In the genomic region with DNA sequence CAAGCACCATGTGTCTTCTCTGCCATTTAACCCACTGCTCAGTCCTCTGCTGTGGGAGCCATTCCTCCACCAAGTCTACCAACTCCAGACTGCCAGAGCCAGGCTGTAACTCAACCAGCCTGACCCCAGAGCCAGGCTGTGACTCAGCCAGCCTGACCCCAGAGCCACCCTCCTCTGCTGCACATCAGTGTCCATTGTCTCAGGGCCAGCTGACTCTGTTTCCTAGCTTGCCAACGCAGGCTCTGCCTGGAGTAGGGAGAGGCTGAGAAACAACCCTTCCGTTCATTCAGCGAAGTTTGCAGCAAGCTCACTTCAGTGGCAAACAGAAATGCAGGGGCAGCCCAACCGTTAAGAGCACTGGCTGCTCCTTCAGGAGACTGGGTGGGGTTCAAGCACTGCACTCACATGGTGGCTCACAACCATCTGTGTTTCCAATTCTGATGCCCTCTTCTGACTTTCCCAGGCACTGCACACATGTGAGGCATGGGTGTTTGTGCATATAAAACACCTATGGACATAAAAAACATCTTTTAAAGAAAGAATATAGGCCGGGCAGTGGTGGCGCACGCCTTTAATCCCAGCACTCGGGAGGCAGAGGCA, we compare ENCODE assay signal across 16 mouse cellular contexts. TPM values are rescaled to one million over a fixed set of nuclear protein-coding genes. Genes with fewer than 3 reads are reported as not detected.
DNase-seq lines count a peak whose midpoint lies in the region; ATAC-seq and TF ChIP-seq lines count a peak whose summit lies in the region.
"Had no signal": no experiment of that assay in that cellular context is flagged by ENCODE, and none has a peak within 500 bp of the region (broad histone marks: within the 10 kb centered on the region; RNA-seq: fewer than 3 reads in every experiment).

No protein-coding gene starts in this region.

- H3K36me3 ChIP-seq in kidney, postnatal 0 days (ENCODE audit: insufficient read depth, low read length), result no peaks in the 10 kb centered on the region
- no peaks in the 10 kb centered on the region for H3K36me3 ChIP-seq in ES-Bruce4 (ENCODE audit: control insufficient read depth, insufficient read depth, low read length, poor library complexity, severe bottlenecking)
- H3K36me3 ChIP-seq: embryonic facial prominence, embryonic 15.5 days; heart, embryonic 10.5 days; limb, embryonic 15.5 days; midbrain, embryonic 13.5 days had no signal

- no peak overlapping the region for H3K4me2 ChIP-seq in kidney, postnatal 0 days (ENCODE audit: low read length)
- H3K4me2 ChIP-seq: embryonic facial prominence, embryonic 15.5 days; forebrain, embryonic 13.5 days; limb, embryonic 15.5 days; midbrain, embryonic 13.5 days had no signal

- WGBS in kidney, postnatal 0 days, result 79% methylated on average over 8 of the region's 8 CpGs

- H3K27me3 ChIP-seq in kidney, postnatal 0 days (ENCODE audit: insufficient read depth, low read length), result no peaks in the 10 kb centered on the region
- no peaks in the 10 kb centered on the region for H3K27me3 ChIP-seq in ES-Bruce4 (ENCODE audit: control insufficient read depth, insufficient read depth, low read length, poor library complexity, severe bottlenecking)
- H3K27me3 ChIP-seq: embryonic facial prominence, embryonic 15.5 days; forebrain, embryonic 13.5 days; limb, embryonic 15.5 days; midbrain, embryonic 13.5 days had no signal

- H3K9ac ChIP-seq in kidney, postnatal 0 days (ENCODE audit: low read depth, low read length), result no peak overlapping the region
- no peak overlapping the region for H3K9ac ChIP-seq in ES-Bruce4 (ENCODE audit: low read depth, poor library complexity, severe bottlenecking)
- H3K9ac ChIP-seq: embryonic facial prominence, embryonic 15.5 days; forebrain, embryonic 13.5 days; limb, embryonic 15.5 days; midbrain, embryonic 13.5 days had no signal

- DNase-seq in kidney, postnatal 0 days (ENCODE audit: low spot score), result peak; percentile 19
- no peak for DNase-seq in kidney, postnatal 10 days
- DNase-seq in 3T3-L1 (ENCODE audit: low read depth, low spot score), result peak; percentile 55
- DNase-seq in fibroblast of lung, adult 2 months (ENCODE audit: low read depth), result peak; percentile 82
- DNase-seq in left cerebral cortex, adult 2 months (ENCODE audit: extremely low spot score in 1 of 2, low spot score in 2 of 2), result no peak
- DNase-seq in MN1 (ENCODE audit: low spot score), result no peak
- DNase-seq: heart, postnatal 36 days; right cerebral cortex, postnatal 4 days had no signal

- TF ChIP-seq CTCF in kidney, postnatal 0 days (IDR thresholded peaks at IDR 0.05; ENCODE audit: low read depth), result peak; percentile 8; the same call in 1 of the 2 replicates
- no peak for TF ChIP-seq CTCF in ES-Bruce4 (IDR thresholded peaks at IDR 0.05; ENCODE audit: low read depth, low read length)
- no peak; the same call in 1 of the 2 replicates for TF ChIP-seq CTCF in left cerebral cortex, adult 2 months (IDR thresholded peaks at IDR 0.05)

- H3K27ac ChIP-seq in kidney, postnatal 0 days, result no peak overlapping the region
- H3K27ac ChIP-seq in ES-Bruce4 (ENCODE audit: insufficient read depth, low read length), result 0 out of 2 replicates have a peak overlapping the region, but pooled peaks have one; percentile 3
- no peak overlapping the region; the same call in 1 of the 2 replicates for H3K27ac ChIP-seq in left cerebral cortex, adult 2 months
- H3K27ac ChIP-seq: embryonic facial prominence, embryonic 15.5 days; forebrain, embryonic 13.5 days; heart, embryonic 10.5 days; limb, embryonic 15.5 days; macrophage; midbrain, embryonic 13.5 days had no signal

- no peaks in the 10 kb centered on the region for H3K9me3 ChIP-seq in kidney, postnatal 0 days (replicated peaks; ENCODE audit: low read length)
- no peaks in the 10 kb centered on the region for H3K9me3 ChIP-seq in ES-Bruce4 (replicated peaks; ENCODE audit: control insufficient read depth, insufficient read depth, low read length, poor library complexity, severe bottlenecking)
- H3K9me3 ChIP-seq: embryonic facial prominence, embryonic 15.5 days; forebrain, embryonic 13.5 days; heart, embryonic 10.5 days; limb, embryonic 15.5 days; midbrain, embryonic 13.5 days had no signal

- no peak for ATAC-seq in kidney, postnatal 0 days (replicated peaks; ENCODE audit: low FRiP score, low read depth)
- ATAC-seq: forebrain, embryonic 13.5 days; inflammation-experienced regulatory T-cells, adult 6 months; midbrain, embryonic 13.5 days had no signal

- no peak overlapping the region for H3K4me3 ChIP-seq in kidney, postnatal 0 days (replicated peaks; ENCODE audit: low read depth, low read length)
- no peak overlapping the region for H3K4me3 ChIP-seq in ES-Bruce4 (ENCODE audit: low read depth, low read length)
- no peak overlapping the region for H3K4me3 ChIP-seq in left cerebral cortex, adult 2 months
- H3K4me3 ChIP-seq: embryonic facial prominence, embryonic 15.5 days; forebrain, embryonic 13.5 days; heart, embryonic 10.5 days; limb, embryonic 15.5 days; midbrain, embryonic 13.5 days had no signal

- H3K4me1 ChIP-seq in kidney, postnatal 0 days (replicated peaks; ENCODE audit: insufficient read depth, low read length), result no peaks in the 10 kb centered on the region; the same call in 1 of the 2 replicates
- H3K4me1 ChIP-seq in ES-Bruce4 (ENCODE audit: control insufficient read depth, insufficient read depth, low read length), result no peaks in the 10 kb centered on the region
- H3K4me1 ChIP-seq: embryonic facial prominence, embryonic 15.5 days had no signal

- no peak for TF ChIP-seq POLR2A in ES-Bruce4 (IDR thresholded peaks at IDR 0.05; ENCODE audit: insufficient read depth, low read length)

- intact Hi-C loops in left cerebral cortex, adult 2 months (cut with DNase I), result no loop called here

- TF ChIP-seq EP300 in ES-Bruce4 (IDR thresholded peaks at IDR 0.05; ENCODE audit: insufficient read depth, low read depth, low read length), result no peak

RNA-seq across cellular contexts. Expression of a gene that starts 6.7 kb away (rescaled TPM):
- polyA plus RNA-seq in kidney, postnatal 0 days (2015; fragmentation: Nextera tagmentation; extraction: Ambion mirVana), result 7.6 and 8.0 TPM in 2 replicates
- polyA plus RNA-seq in ES-Bruce4 (2011; ENCODE audit: insufficient read depth, insufficient read length, low read depth, missing spikeins), result 6.4 and 7.7 TPM in 2 replicates
- total RNA-seq in left cerebral cortex, adult 2 months (2021), result 10 to 100 TPM; 81.5 to 89.0 TPM

RNA-seq across cellular contexts. Expression of a gene that starts 13.4 kb away (rescaled TPM):
- 0.13 TPM in 1 of 2 replicates, not detected in the other for polyA plus RNA-seq in kidney, postnatal 0 days (2015; fragmentation: Nextera tagmentation; extraction: Ambion mirVana)
- polyA plus RNA-seq in ES-Bruce4 (2011; ENCODE audit: insufficient read depth, insufficient read length, low read depth, missing spikeins), result 0.99 and 1.5 TPM in 2 replicates
- total RNA-seq in left cerebral cortex, adult 2 months (2021), result 1 to 10 TPM; 8.0 to 9.2 TPM
- polyA plus RNA-seq: limb, embryonic 15.5 days had no signal

RNA-seq across cellular contexts. Expression of a gene that starts 26.8 kb away (rescaled TPM):
- 2,170 and 2,281 TPM in 2 replicates for polyA plus RNA-seq in kidney, postnatal 0 days (2015; fragmentation: Nextera tagmentation; extraction: Ambion mirVana)
- 878 and 879 TPM in 2 replicates for polyA plus RNA-seq in ES-Bruce4 (2011; ENCODE audit: insufficient read depth, insufficient read length, low read depth, missing spikeins)
- total RNA-seq in left cerebral cortex, adult 2 months (2021), result 1,000 to 10,000 TPM; 1,296 to 1,301 TPM

RNA-seq across cellular contexts. Expression of a gene that starts 28.8 kb away (rescaled TPM):
- 31.3 and 31.8 TPM in 2 replicates for polyA plus RNA-seq in kidney, postnatal 0 days (2015; fragmentation: Nextera tagmentation; extraction: Ambion mirVana)
- polyA plus RNA-seq in ES-Bruce4 (2011; ENCODE audit: insufficient read depth, insufficient read length, low read depth, missing spikeins), result 14.4 and 19.6 TPM in 2 replicates
- total RNA-seq in left cerebral cortex, adult 2 months (2021), result 10 to 100 TPM; 33.3 to 33.4 TPM

RNA-seq across cellular contexts. Expression of a gene that starts 43.3 kb away (rescaled TPM):
- polyA plus RNA-seq in kidney, postnatal 0 days (2015; fragmentation: Nextera tagmentation; extraction: Ambion mirVana), result 126 and 140 TPM in 2 replicates
- 21.5 and 24.6 TPM in 2 replicates for polyA plus RNA-seq in ES-Bruce4 (2011; ENCODE audit: insufficient read depth, insufficient read length, low read depth, missing spikeins)
- 10 to 100 TPM; 16.8 to 17.2 TPM for total RNA-seq in left cerebral cortex, adult 2 months (2021)

Comparison
In these comparisons a context has a peak if more than half of its experiments do, and no peak if none do; other contexts are left out.
1. DNase-seq: peak in kidney, postnatal 0 days (single experiment), 3T3-L1 (single experiment) and fibroblast of lung, adult 2 months (single experiment); none in kidney, postnatal 10 days (single experiment), left cerebral cortex, adult 2 months (0 of 2) and MN1 (single experiment).